Mouse (Mus musculus) spleen, adult 12 weeks (tissue): Measurements from ENCODE around the gene Tbx2.

ENCODE experiments used
- DNase-seq: peaks from one replicate; pipeline ENCODE4 v3.0.0; 2022; ENCODE audit warnings: low spot score

Tbx2 gene

DNA sequence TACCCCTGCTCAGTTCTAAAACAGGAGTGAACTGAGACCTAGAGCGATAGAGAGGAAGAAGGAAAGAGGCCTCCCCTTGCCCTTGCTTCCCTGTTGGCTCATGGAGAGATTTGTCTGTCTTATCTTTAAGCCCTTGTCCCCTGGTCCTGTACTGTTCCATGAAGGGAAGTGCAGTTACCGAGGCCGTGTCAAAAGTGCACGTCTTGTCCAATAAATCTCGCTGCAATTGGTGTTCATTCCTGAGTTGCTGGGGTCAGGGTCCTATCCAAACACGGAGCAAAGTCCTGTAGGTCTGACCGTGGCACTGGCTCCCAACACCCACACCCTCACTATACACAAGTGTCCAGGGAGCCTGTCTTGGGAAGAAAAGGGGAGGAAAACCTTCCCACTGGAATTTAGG, 6.5 kb upstream of the Tbx2 start:
- DNase-seq = no peak

DNA sequence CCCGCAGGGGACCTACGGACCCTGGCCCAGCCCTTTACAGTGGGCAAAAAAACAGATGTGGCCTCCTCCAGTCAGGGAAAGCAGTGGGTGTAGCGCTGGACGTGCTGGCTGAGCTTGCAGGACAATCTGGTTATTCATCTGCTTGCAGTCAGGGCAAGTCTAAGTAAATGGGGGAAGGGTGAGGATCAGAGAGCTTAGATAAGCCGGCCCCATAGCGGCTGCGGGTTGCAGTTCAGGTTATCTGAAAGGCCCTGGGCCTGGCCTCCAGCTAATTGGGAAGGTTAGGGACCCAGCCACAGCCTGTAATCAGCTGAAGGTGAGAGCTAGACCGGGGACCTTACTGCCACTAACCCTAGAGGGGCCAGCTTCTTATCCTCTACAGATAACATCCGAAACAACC, 5.0 kb upstream of the Tbx2 start:
- no peak for DNase-seq

DNA sequence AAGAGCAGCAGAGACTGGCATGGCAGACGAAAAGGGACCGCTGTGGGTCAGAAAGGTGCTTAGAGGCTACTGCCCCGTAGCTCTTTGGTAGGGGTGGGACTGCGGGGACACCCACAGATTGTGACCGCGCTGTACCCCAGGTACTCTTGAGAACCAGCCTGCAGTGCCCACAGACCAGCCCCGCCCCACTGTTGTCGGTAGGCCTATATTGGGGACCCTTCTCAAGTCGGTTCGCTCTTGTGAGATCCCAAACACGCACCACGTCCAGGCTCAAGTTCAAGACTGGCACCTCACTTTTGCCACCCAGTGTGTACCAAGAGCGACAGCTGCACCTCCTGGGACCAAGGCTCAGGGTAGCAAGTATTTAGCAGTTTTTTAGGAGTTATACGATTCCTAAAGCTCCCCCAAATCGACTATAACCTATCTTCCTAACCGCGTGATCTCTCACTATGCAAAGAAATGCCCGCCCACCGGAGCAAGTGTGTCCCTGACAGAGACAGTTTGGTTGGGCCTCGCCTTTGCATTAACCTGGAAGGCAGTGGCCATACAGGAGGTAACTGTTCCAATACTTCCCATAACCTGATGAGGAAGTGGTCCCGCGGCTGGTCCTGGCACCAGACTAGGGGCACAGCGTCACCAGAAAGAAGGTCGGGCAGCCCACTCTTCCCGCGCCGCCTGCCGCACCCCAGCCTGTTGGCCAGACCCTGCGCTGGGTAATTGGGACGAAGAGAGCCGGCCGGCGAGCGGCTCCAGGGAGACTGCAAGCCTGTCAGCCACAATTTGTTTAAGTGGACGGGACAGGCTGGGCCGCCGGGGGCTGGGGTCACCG, 3.4 kb upstream of the Tbx2 start:
- DNase-seq = no peak

DNA sequence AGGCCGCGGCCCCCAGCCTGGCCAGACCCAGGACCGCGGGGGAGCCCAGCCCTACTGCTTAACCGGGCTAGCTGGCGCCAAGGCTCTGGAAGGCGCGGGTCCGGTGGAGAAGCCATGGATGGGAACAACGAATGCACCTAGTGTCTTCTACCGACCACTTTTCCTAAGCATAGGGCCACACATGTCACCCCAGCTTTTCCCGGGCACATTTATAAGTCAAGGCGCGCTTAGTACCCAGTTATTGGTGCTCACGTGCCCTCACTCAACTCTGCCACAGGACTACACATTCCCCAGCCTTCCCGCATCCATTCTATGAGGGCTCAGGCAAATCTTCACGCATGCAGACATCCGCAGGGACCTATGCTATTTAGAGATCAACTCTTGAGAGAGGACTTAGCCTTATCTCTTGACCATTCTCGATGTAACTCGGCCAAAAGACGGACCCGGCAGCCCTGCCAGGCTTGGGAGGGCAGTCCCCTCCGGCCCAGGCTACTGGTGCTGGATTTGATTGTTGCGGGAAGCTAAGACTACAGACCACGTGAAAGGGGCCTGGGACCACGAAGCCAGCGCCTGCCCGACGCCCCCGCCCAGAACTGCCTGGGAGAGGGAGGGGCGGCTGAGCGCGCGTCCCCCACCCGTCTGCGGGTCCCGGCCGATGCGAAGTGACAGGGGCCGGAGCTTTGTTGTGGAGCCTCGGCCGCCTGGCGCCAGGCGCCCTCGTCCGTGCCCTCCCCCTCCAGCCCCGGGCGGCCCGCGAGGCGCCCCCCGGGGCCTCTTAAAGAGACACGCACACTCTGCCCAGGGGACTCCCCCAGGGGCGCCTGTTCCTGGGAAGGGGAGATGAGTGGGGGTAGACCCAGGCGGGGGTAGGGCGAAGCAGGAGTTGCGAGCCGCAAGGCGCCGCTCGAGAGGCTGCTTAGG, 2.6 kb upstream of the Tbx2 start:
- DNase-seq = no peak

DNA sequence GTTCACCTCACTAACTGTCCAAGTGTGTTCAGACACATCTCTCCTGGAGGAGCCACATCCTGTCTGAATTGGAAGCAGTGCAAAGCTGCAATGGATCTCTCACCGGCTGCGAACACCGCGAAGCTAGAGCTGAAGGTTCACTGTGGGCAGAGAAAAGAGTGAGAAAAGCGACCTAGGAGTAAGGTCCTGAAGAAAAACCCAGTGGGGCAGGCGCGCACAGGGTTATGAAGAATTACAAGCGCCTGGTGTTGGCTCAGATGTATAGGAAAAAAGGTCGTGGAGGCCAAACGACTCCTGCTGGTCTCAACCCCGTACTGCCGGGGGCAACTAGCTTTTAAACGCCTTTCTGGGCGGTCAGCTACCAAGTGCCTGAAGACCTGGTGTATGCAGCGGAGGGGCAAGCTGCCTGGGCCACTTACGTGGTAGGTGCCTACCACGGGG, 1.4 kb upstream of the Tbx2 start:
- no peak for DNase-seq

DNA sequence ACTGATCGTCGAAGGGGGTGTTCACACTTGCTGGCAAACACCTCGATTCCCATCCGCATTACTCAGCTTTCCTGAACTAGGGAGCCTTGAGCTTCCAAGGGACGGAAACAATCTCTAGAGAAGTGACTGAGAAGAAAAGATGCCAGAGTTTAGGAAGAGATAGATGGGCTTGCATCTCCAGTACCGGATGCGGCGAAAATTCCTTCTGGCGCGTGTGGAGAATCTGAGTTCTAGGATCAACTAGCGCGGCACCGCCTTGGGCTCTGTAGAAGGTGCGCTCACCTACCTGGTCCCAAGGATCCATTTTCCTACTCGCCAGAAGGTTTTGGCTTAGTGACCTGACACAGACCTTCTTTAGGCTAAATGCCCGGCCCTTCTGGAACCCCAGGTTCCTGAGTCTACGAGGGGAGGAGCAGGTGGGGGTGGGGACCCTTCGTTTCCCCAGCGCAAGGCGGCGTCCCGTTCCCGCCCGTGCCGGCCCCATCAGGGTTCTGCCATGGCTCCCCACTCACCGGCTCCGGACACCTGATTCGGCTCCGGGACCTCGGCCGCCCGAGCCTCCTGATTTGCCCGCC, 608 bp upstream of the Tbx2 start:
- DNase-seq = no peak

DNA sequence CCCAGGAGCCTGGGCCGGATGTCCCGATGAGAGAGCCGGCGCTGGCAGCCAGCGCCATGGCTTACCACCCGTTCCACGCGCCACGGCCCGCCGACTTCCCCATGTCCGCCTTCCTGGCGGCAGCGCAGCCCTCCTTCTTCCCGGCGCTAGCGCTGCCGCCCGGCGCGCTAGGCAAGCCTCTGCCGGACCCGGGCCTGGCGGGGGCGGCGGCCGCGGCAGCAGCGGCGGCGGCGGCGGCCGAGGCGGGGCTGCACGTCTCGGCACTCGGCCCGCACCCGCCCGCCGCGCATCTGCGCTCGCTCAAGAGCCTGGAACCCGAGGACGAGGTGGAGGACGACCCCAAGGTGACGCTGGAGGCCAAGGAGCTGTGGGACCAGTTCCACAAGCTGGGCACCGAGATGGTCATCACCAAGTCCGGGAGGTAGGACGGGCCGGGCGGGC, 750 bp downstream of the Tbx2 start:
- no peak for DNase-seq

DNA sequence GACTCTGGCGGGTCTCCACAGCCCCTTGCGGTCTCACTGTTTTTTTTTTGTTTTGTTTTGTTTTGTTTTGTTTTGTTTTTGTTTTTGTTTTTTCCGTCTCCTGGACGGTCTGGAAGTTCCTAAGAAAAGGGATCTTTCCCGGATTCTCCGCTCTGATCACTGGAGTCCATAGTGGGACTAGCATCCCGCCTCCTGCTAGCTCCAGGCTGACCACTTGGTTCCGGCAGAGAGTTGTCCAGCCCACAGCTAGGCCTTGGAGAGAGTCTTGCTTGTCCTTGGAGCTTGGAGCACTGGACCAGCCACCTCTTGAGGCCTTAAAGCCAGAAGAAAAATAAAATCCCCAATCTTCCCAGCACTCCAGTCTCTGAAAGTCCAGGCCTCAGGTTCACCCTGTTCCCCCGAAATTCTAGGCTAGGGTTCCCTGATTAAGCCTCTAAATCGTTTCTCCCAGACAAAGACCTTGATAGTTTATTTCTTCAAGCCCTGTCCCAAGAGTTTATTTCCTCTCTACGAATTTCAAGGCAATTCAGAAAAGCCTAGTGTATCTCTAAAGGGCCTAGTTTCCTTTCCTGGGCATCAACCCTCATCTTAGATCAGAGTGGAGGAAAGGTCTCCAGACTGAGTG, 1.5 kb downstream of the Tbx2 start:
- no peak for DNase-seq

DNA sequence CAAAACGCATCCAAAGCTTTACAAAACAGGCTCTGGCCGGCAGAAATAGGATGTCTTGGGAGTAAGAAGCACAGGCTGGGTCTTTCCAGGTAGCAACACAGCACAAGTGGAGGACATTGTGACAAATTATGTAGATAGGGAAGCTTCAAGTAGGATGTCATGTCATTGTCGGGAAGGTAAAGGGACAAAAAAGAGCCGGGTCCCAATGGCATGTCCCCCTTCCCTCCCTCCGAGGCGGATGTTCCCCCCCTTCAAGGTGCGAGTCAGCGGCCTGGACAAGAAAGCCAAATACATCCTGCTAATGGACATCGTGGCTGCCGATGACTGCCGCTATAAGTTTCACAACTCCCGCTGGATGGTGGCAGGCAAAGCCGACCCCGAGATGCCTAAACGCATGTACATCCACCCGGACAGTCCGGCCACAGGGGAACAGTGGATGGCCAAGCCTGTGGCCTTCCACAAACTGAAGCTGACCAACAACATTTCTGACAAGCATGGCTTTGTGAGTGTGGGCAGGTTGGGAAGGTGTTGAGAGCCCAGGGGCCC, 2.1 kb downstream of the Tbx2 start:
- no peak for DNase-seq

DNA sequence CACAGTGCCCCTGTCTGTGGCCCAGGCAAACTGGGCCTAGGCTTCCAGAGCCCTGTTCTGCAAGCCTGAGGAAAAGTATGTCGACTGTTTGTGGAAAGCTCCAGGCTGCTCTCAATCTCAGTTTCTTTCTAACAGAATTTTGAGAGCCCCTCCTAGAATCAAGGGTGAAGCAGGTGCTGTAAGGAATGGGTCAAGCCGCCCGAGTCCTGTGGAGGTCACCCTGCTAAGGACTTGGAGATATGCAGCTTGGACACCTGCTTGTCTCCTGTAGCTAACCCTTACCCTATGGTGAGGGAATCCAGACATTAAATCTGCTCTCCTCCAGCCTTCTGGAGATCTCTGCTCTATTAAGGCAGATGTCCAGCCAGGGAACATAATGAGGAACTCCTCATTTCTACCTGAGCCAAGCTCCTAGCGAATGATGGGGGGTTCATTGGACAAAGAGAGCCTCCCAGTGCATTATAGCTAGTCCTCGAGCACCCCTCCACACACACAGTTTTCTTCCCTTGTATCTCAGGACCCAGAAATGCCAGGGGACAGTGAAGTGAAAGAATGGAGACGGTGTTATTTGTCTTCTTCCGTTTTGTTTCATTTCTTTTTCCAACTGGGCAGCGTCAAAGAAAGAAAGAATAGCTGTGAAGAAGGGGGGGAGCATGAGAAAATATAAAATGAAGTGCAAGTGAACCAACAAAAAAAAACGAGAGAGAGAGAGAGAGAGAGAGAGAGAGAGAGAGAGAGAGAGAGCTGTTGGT, 2.8 kb downstream of the Tbx2 start:
- DNase-seq = no peak

DNA sequence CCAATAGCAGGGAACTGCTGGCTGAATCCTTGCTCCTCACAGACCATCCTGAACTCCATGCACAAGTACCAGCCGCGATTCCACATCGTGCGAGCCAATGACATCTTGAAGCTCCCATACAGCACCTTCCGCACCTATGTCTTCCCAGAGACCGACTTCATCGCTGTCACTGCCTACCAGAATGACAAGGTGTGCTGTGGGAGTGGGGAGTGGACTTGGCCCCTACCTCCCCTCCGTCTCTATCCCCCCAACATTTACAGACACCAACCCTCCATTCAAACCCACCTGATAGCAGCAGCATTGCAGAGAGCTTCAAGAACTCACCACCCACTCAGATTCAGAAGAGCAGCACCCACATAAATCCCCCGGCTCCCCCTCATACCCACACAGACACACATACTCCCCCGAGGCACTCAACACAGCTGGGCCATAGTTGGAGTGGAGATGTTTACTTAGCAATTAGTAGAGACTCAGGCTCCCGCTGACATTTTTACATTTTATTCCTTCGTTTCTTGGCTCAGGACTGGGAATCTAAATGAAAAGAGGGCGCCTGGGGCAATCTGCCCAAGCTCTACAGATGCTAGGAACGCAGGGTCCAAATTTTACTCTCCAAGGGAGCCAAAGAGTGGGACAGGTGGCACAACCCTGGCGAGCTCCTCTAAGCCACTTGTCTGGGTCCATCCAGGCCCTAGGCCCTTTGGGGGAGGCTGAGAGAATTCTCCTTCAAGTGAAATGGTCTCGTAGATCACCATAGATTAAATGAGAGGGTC, 3.6 kb downstream of the Tbx2 start:
- no peak for DNase-seq

DNA sequence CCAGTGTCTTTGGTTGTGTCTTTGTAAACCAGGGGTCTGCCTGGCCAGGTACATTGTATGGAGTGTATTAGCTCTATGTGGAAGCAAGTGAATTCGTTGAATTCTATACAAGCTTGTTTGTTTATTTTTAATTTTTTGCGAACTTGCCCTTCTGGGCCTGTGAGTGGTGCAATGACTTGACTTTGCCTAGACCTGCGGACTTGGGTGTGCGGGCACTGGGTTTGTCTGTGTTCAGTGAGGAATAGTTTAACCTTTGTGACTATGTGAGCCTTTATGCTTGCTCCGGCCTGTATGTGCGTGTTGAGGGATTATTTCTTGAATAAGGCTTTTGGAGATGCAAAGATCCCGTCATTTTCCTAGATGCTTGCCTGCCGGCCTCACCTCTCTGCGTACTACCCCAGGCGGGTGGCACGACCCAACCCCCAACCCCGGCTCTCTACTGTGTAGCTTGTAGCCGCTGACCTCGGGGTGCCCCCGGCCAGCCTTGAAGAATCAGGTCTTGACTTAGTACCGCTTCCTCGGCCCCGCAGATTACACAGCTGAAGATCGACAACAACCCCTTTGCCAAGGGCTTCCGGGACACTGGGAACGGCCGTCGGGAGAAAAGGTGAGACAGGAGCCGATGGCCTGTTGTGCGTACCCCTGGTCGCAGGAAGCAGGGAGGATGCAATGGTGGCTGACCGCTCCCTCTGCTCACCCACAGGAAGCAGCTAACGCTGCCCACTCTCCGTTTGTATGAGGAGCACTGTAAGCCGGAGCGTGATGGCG, 4.4 kb downstream of the Tbx2 start:
- no peak for DNase-seq

DNA sequence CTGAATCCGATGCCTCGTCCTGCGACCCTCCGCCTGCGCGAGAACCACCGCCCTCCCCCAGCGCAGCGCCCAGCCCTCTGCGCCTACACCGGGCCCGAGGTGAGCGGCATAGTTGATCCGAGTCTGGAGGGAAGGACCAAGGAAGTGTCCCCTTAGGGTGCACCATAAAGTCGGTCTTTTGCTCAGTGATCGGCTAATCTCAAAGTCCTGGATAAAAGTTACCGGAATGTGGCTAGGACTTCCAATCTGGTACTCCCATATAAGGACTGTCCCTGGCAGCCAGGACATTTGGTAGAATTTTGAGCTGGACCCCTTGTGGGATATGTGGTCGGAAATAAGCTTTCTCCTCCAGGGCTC, 4.9 kb downstream of the Tbx2 start:
- DNase-seq = no peak

DNA sequence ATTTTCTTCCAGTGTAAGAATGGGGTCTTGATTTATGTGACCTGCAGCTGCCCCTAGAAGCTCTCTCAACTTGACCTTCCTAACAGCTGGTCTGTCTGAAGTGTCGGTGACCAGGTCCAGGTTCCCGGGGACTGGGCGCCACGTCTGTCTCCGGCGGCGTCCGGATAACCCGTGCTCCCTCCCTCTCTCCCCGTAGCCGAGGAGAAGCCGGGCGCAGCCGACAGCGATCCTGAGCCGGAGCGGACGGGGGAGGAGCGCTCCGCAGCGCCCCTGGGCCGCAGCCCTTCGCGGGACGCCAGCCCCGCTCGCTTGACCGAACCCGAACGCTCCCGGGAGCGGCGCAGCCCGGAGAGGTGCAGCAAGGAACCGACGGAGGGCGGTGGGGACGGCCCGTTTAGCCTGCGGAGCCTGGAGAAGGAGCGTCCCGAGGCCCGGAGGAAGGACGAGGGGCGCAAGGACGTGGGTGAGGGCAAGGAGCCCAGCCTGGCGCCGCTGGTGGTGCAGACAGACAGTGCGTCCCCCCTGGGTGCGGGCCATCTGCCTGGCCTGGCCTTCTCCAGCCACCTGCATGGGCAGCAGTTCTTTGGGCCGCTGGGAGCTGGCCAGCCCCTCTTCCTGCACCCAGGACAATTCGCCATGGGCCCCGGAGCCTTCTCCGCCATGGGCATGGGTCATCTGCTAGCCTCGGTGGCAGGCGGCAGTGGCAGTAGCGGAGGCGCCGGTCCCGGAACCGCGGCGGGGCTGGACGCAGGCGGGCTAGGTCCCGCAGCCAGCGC, 5.5 kb downstream of the Tbx2 start:
- DNase-seq = no peak

DNA sequence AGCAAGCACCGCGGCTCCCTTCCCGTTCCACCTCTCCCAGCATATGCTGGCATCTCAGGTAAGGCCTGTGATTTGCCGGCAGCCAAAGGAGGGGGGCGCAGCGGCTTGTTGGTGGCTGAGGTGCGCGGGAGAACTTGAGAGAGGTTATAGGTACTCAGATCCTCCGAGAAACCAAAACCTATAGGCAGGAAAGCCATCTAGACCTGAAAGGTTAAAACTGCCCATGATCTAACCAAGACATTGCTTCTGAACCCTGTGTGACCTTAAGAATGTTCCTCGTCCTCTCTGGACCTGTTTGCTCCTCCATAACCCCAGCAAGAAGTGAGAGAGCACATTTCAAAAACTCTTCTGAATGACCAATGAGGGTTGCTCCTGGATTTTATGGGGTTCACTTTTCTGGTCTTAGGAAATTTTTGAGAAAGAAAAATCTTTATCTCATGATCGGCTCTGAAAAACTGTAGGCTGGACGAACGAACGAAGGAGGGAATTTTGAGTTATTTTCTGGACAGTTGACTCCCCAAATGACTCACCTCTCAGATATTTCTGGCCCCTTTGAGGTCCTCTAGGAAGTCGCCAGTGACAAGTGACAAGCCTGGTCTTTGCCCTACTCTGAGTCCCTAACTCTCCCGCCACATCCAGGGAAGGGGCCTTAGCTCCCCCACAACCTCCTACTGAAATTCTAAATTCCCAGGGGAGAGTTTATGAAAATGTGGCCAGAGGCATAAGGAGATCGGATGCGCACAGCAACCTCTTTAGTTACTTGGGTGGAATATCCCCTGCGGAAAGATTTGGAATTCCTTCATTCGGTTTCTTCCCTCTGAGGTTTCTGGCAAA, 6.3 kb downstream of the Tbx2 start:
- no peak for DNase-seq

DNA sequence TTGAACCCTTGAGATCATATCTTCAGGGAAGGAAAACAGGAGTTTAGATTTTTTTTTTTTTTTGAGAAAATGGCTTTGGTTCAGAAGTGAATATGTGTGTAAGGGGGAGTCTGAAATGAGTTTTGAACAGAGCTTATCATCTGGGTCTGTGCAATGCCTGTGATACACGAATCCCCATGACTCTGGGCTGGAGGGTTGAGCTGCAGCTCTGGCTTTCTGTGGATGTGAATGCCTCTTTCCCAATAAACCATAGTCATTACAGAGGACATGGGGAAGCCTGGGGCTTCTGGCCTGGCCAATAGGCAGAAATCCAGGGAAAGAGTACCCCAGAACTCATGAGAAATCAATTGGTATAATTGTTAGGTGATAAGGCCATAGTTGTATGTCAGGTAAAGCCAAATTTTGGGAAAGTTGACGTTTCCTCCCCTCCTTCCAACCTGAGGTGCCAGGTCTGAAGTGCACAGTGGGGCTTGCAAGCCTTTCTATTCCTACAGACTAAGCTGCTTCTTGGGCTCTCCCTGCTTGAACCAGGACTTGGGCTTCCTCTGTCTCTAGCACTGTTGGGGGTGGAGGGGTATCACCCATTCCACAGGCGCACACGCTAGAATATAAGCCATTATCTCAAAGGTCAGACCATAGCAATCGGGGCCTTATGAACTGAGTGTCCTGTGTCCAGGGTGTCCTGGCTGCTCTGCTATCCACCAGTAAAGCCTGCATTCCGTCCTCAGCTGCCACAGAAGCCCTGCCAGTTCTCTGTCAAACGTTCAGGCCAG, 7.1 kb downstream of the Tbx2 start:
- no peak for DNase-seq
